Mouse (Mus musculus): Measurements from ENCODE around the gene Oca2.
A peak's percentile ranks its signal among the peaks of the same experiment; 100 is the strongest.

The Oca2 gene

DNA sequence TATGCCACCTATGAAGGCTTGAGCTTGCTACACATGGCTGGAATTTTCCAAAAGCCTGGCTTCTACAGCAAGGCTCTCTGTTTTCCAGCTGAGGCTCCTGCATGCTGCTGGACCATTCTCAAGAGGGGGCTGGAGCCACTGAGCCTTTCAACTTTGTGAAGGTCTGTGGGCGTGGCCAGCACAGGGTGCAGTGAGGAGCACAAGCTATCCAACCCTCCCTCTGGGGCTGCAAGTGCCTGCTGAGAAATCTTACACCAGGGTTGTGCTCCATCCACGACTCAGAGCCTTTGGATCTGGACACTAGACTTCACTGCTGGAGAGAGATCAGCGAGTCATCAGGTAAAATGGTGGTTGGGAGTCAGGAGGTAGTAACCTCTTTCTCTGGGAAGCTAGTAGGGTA, at the start of gene Oca2:
TSS of gene Oca2 (plus strand) at position 218 of the 400 bp plus-strand sequence.
- no peak for DNase-seq (ENCODE audit: extremely low spot score, low read depth, low spot score)

DNA sequence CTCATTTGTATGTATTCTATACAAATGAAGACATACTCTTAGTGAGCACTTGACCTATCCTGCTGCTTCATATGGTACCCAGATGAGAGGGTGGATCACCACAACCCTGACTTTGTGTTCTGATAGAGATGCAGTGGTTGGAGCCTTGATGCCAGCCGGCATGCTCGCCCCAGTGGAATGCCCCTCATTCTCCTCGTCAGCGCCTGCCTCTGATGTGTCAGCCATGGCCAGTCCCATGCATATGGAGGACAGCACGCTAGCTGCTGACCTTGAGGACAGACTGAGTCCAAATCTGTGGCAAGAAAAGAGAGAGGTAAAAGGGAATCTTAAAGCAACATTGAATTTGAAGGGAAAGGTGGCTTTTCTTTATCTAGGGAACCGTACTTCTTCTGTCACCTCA, 48.5 kb upstream of the Oca2 start:
- DNase-seq (ENCODE audit: extremely low spot score, low read depth, low spot score) = no peak

DNA sequence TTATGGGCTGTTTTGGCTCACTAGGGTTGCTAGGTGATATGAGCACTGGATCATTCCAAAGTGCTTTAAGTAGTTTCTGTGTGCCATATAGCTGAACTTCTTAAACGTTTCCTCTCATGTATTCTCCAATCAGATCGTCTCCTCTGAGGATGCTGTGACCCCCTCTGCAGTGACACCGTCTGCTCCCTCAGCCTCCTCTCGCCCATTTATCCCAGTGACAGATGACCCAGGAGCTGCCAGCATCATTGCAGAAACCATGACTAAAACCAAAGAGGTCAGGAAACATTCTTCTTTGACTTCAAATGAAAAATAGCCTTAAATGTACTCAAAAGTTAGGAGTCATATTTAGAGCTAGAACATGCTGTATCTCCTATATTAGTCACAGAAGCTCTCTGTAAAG, 47.9 kb upstream of the Oca2 start:
- DNase-seq (ENCODE audit: extremely low spot score, low read depth, low spot score) = no peak

DNA sequence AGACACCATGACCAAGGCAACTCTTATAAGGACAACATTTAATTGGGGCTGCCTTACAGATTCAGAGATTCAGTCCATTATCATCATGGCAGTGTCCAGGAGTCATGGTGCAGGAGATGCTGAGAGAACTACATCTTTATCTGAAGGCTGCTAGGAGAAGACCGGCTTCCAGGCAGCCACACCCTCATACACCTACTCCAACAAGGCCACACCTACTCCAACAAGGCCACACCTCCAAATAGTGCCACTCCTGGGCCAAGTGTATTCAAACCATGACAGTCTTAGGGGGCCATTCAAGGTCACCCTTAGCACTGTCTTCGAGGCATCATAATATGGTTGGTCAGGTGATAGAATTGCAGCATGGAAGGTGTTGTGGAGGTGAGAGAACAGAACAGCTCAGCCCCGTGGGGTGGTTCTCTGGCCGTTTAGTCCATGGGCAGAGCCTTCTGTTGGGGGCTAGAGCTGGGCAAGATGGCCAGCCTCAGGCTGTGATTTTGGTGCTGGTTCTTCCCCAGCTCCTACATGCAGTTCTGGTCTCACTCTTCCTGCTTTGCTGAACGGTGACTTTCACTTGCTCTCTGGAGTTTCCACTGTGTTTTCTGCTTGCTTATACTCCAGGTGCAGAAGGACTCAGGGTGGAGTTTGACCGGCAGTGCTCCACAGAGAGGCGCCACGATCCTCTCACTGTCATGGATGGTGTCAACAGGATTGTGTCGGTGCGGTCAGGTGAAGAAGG, 37.9 kb upstream of the Oca2 start:
- no peak for DNase-seq (ENCODE audit: extremely low spot score, low read depth, low spot score)

DNA sequence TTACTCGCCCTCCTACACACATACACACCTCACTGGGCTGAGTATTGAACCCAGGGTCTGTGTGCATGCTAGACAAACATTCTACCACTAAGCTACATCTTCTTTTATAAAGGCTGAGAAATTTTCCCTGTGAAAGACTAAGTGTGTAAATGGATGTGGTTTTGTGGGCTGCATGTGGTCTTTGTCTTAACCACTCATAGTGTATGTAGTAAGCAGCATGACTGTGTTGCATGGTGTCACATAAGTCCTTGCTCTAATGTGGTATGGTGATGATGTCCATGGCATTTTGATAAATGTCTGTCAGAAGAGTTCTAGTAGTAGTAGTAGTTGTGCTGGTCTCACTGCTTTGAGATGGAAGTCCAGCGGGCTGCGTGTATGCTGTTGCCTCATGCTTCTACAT, 36.7 kb upstream of the Oca2 start:
- no peak for DNase-seq (ENCODE audit: extremely low spot score, low read depth, low spot score)

DNA sequence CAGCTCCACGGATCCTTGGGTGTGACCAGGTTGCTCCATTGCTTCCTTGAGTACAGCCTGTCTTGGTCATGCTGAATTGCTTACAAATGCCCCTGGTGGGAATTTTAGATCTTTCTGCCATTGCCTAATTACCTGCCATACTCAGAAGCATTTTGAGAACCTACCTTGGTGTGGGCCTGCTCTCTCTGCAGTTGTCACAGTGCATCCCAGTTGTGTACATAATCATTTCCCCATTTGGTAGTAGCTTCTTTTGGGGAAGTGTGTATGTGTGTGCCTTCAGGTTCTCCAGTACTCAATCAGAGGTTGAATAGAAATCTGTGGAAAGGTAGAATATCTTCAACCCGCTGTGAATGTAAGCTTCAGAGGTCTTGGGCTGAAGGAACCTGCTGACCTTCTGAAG, 36.3 kb upstream of the Oca2 start:
- no peak for DNase-seq (ENCODE audit: extremely low spot score, low read depth, low spot score)

GRCm38 (mm10) chr7:56204877-56205276, 34.7 kb upstream of the Oca2 start:
- no peak for DNase-seq (ENCODE audit: extremely low spot score, low read depth, low spot score)

DNA sequence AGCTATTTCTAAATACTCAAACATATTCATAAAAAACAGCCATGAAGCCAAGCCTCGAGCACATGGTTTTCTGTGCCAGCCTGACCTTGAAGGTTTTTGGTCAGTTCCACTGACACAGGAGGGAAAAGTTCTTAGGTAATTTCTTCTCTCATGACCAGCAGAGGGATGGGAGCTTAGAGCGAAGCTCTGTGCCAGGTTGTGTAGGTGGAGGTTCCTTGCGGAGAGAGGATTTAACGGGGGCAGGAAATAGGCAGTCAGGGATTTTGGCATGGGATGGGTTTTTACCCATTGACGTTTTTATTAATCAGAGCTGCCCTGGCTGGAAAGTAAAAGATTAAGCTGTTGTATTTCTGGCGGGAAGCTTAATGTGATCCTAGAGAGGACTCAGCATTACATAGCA, 18.7 kb upstream of the Oca2 start:
- DNase-seq (ENCODE audit: extremely low spot score, low read depth, low spot score) = no peak

GRCm38 (mm10) chr7:56235794-56236423, 3.7 kb upstream of the Oca2 start:
- no peak for DNase-seq (ENCODE audit: extremely low spot score, low read depth, low spot score)

GRCm38 (mm10) chr7:56236617-56237016, 2.9 kb upstream of the Oca2 start:
- no peak for DNase-seq (ENCODE audit: extremely low spot score, low read depth, low spot score)

DNA sequence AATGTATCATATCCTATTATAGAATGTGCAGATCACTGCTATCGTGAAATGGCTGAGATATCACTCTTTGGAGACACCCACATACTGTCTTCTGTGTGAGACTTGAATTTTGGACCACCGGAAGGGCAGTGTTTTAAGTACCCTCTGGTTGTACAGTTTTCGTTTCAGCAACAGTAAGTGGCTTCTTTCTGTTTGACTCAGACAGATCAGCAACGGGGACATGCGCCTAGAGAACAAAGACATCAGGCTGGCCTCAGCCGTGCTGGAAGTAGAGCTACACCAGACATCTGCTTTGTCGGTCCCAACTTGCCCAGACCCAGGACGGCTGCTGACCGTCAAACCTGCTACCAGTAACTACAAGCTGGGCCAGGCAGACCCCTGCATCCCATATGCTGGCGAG, 15.0 kb downstream of the Oca2 start:
- no peak for DNase-seq (ENCODE audit: extremely low spot score, low read depth, low spot score)

DNA sequence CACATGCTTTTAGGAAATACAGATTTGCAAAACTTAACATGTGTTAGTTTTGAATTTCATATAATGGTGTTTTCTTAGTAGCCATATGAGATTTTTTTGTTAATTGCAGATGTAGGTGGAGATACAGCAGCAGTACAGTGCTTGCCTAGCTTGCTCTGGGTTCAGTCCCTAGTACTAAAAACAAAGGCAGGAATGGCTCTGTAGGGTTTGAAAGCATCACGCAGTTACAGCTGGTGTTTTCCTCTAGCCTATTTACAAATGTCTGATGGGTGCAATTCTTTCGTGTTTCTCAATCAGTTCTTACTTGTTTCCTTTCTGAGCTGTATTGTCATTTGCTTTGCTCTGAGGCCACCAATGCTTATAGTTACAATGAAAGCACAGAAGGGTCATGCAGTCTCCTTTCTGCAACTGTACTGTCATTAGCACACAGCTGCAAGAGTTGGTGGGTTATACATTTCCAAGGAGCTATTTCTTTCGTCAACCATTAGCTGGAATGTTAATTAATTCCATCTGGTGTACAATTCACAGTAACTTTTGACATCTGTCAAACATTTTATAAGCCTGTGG, 18.4 kb downstream of the Oca2 start:
- DNase-seq (ENCODE audit: extremely low spot score, low read depth, low spot score) = no peak

- no peak for DNase-seq (ENCODE audit: extremely low spot score, low read depth, low spot score)
Measured at GRCm38 (mm10) chr7:56277506-56277905, 37.9 kb downstream of the Oca2 start.

DNA sequence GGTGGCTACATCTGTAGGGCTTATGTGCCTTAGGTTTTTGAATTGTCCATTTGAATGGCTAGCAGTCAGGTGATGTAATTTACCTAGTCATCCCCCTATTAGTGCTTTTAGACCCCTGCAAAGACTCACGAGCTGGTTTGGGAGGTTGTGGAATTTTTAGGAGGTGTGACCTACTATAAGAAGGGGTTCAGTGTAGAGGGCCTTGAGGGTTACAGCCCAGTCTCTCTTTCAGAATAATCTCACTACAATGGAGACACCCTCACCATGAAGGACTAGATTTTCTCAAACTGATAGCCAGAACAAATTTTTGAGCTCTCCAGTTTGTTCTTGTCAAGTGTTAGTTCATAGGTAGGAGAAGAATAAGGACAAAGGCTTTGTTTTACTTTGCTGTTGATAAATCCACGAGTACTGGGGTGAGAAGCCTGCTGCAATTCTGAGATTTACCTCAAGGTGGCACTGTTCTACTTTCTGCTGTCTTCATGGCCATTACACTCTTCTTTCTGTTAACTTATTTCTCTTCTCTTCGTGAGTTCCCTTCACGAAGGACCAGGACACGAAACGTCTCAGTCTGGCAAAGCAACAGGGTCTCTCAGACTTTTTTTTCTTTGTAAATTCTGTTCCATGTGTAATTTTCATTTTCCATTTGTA, 52.0 kb downstream of the Oca2 start:
- DNase-seq (ENCODE audit: extremely low spot score, low read depth, low spot score) = peak; percentile 47

DNA sequence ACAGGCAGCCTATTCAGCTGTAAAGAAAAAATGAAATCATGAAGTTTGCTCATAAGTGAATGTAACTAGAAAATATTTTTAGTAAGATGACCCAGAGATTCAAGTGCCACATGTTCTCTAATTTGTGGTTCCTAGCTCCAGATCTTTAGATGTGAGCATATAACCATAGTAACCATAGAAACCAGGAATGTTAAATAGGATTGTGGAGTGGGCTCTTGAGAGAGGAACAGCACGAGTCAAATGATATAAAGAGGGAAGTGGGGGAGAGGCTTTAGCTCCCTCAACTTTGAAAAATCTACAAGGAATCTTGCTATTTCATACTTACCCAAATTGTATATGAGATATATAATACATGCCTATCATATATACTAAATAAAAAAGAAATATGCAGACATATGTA, 64.8 kb downstream of the Oca2 start:
- no peak for DNase-seq (ENCODE audit: extremely low spot score, low read depth, low spot score)

DNA sequence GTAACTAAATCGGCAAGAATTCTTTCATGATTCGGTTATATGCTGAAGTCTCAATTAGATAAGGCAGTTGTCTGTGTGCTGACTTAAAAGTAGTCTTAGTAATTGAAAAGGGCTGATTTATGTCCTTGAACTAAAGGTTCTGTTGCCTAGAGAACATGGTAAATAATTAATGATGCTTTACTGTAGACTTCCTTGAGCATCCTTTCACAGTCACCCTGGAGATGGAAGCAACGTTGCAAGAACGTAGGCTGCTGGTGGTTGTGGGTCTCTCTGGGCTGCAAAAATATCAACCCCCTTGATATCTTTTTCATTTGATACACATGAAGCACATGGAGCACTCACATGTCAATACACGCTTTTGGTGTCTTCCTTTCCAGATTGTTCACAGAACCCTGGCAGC, 74.8 kb downstream of the Oca2 start:
- DNase-seq (ENCODE audit: extremely low spot score, low read depth, low spot score) = no peak

GRCm38 (mm10) chr7:56315630-56316529, 76.3 kb downstream of the Oca2 start:
- no peak for DNase-seq (ENCODE audit: extremely low spot score, low read depth, low spot score)

GRCm38 (mm10) chr7:56327738-56328137, 88.2 kb downstream of the Oca2 start:
- no peak for DNase-seq (ENCODE audit: extremely low spot score, low read depth, low spot score)

- no peak for DNase-seq (ENCODE audit: extremely low spot score, low read depth, low spot score)
Measured at GRCm38 (mm10) chr7:56348528-56348927, 109.0 kb downstream of the Oca2 start.

- DNase-seq (ENCODE audit: extremely low spot score, low read depth, low spot score) = no peak
Measured at GRCm38 (mm10) chr7:56356658-56357342, 117.2 kb downstream of the Oca2 start.
